Mouse (Mus musculus) adrenal gland, adult 18-20 months (tissue): ENCODE data around the gene Lypla2. TPM values are rescaled to one million over a fixed set of nuclear protein-coding genes. Genes with fewer than 3 reads are reported as not detected.
A peak's percentile ranks its signal among the peaks of the same experiment; 100 is the strongest.
"Not testable (repeated sequence)": the region's sequence is repeated elsewhere in the genome, so short reads cannot be mapped to it uniquely, and the experiment has no call there.

Experiments used
- DNase-seq, 2 experiments: peaks; one replicate each; pipeline ENCODE4 v3.0.0; 2021 to 2022; ENCODE audit warnings: low spot score in 2 of 2
- total RNA-seq, 2 experiments: library from RNA; stranded (reverse); gene quantifications; 1 replicate in 1 of 2; 2 replicates in 1 of 2; pipeline ENCODE4 v1.2.3; 2021

Lypla2 gene
- total RNA-seq, 2 experiments from 2014 or later: 71.4 to 71.5 TPM

GRCm38 (mm10) chr4:135949911-135950310 lies 22.5 kb downstream of the Lypla2 start:
- no peak for DNase-seq

GRCm38 (mm10) chr4:135949475-135949874 lies 23.0 kb downstream of the Lypla2 start:
- DNase-seq: no peak

GRCm38 (mm10) chr4:135948142-135948541 lies 24.3 kb downstream of the Lypla2 start:
- DNase-seq: no peak

- DNase-seq: no peak
These were observed 25.6 kb downstream of the Lypla2 start for GRCm38 (mm10) chr4:135946659-135947301.

GRCm38 (mm10) chr4:135946278-135946658 lies 26.2 kb downstream of the Lypla2 start, which contains the start of gene Hmgcl:
Gene Hmgcl, plus strand, starts transcription at chr4:135946448.
- DNase-seq: peak; percentile 94

- DNase-seq: no peak
These were observed 26.7 kb downstream of the Lypla2 start for GRCm38 (mm10) chr4:135945706-135946105.

- no peak for DNase-seq
These were observed 29.0 kb downstream of the Lypla2 start for GRCm38 (mm10) chr4:135943389-135943788.

GRCm38 (mm10) chr4:135942193-135942592 lies 30.2 kb downstream of the Lypla2 start:
- DNase-seq: no peak

- DNase-seq: not testable (repeated sequence)
These were observed 31.4 kb downstream of the Lypla2 start for GRCm38 (mm10) chr4:135941026-135941425.

GRCm38 (mm10) chr4:135938858-135939257 lies 33.6 kb downstream of the Lypla2 start:
- no peak for DNase-seq

GRCm38 (mm10) chr4:135935502-135935901 lies 36.9 kb downstream of the Lypla2 start:
- no peak for DNase-seq

GRCm38 (mm10) chr4:135934708-135935500 lies 37.5 kb downstream of the Lypla2 start:
- no peak for DNase-seq

- DNase-seq: no peak
These were observed 40.6 kb downstream of the Lypla2 start for GRCm38 (mm10) chr4:135931832-135932231.

GRCm38 (mm10) chr4:135930239-135930638 lies 42.2 kb downstream of the Lypla2 start:
- DNase-seq: no peak

GRCm38 (mm10) chr4:135929828-135930227 lies 42.6 kb downstream of the Lypla2 start:
- DNase-seq: no peak

- no peak for DNase-seq
These were observed 43.0 kb downstream of the Lypla2 start for GRCm38 (mm10) chr4:135929405-135929804.

- no peak for DNase-seq
These were observed 44.0 kb downstream of the Lypla2 start for GRCm38 (mm10) chr4:135928376-135928775.

GRCm38 (mm10) chr4:135926861-135927260 lies 45.6 kb downstream of the Lypla2 start:
- DNase-seq: no peak

- no peak for DNase-seq
These were observed 46.1 kb downstream of the Lypla2 start for GRCm38 (mm10) chr4:135926195-135926808.

GRCm38 (mm10) chr4:135925341-135925740 lies 47.1 kb downstream of the Lypla2 start:
- DNase-seq: no peak

- DNase-seq: no peak
These were observed 48.0 kb downstream of the Lypla2 start for GRCm38 (mm10) chr4:135924418-135924817.

- DNase-seq: no peak
These were observed 50.2 kb downstream of the Lypla2 start for GRCm38 (mm10) chr4:135922190-135922589.
